Mouse (Mus musculus) T-helper 1 cell (primary cell): ENCODE measurements at regions not wholly inside any gene's neighbourhood (a gene's known extent, or its start where the extent isn't known, plus 50 kb on each side); places are given as distances from the start of the nearest gene placed in this dataset.

Experiments used
- in situ Hi-C: fragments of 300-600 bp; cut with MboI, MseI; formaldehyde crosslinking; loops from one replicate; pipeline ENCODE4 v1.15.1; 2025; ENCODE audit warnings: high pct_unique_total_duplicates

- in situ Hi-C loops, result no loop called here
These were observed 62.2 kb downstream of the Ttc32 start for GRCm38 (mm10) chr12:9091951-9092350.

GRCm38 (mm10) chr12:9095061-9095460 lies 65.3 kb downstream of the Ttc32 start:
- in situ Hi-C loops, result no loop called here

GRCm38 (mm10) chr12:9106416-9106815 lies 76.6 kb downstream of the Ttc32 start:
- in situ Hi-C loops, result loop anchor here (5.0 kb wide), 1 partner anchor 76 kb away; no protein-coding TSS in a partner anchor

- in situ Hi-C loops, result loop anchor here (5.0 kb wide), 1 partner anchor 72 kb away; no protein-coding TSS in a partner anchor
These were observed 80.0 kb downstream of the Ttc32 start for GRCm38 (mm10) chr12:9109806-9110205.

GRCm38 (mm10) chr12:9112161-9112674 lies 82.4 kb downstream of the Ttc32 start:
- in situ Hi-C loops, result no loop called here

DNA sequence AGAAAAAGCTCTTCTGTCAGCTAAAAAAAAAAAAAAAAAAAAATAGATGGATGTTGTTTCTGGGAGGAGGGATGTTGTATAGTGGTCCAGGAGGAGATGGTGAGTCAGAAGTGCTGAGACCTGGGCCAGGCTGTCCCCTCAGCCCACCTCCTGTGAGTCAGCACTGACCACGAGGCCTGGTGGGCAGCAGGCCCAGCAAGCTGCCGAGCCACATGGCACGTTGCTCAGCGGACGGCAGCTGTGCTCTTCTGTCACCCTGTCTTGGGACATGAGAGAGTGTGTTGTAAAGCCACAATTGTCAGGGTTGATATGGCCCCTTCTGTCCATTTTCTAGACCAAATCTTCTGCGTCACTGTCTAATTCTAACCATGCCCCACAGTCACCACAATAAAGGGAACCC lies 83.9 kb downstream of the Ttc32 start:
- in situ Hi-C loops, result no loop called here

DNA sequence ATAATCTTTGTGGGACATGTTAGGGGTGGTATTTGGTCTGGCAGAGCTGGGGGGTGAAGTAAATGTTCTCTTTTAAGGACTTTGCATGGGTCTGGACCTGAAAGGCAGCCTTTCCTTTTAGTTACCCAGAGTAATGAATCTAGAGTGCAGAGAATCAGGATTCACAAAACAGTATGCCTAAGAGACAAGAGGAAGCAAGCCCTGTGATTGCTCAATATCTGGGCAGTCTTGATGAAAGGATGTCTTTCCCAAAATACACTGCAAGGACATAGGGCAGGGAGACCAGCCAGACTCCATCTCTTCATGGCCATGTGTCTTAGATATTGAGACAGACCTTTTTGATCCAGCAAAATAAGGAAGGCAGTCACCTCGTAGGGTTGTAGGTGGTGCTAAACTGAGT lies 84.3 kb downstream of the Ttc32 start:
- in situ Hi-C loops, result no loop called here

GRCm38 (mm10) chr12:9118576-9118975 lies 88.8 kb downstream of the Ttc32 start:
- in situ Hi-C loops, result no loop called here

GRCm38 (mm10) chr12:9127931-9128550 lies 98.2 kb downstream of the Ttc32 start:
- in situ Hi-C loops, result no loop called here

DNA sequence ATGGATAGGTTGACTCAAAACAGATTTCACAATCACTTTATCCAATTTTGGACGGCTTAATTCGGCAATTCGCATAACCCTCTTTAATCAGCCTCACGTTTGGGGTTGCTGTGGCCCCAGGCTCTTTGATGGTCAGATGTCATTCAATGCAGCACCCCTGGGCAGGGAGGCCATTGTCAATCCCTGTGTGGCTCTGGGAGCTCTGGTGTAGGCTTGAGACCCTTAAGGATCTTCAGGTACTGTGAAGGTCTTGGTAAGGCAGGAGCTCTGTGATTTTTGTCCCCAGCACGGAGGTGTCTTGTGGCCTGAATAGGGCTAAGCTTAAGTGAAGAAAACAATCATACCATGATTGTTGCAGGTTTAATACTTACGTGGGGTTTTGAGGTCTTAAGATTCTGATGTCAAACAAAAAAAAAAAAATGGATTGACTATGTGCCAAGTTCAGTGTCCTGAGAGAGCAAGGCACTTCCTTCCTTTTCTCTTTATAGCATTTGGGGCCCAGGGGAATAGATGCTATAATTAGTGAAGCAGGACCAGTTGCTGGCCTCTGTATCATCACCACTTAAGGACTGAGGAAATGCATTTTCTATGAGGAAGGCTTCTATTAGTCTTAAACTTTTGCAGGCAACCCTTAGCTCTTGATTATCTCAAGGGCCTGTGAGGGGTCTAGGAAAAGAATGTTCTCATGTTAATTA lies 98.9 kb downstream of the Ttc32 start:
- in situ Hi-C loops, result no loop called here

- in situ Hi-C loops, result no loop called here
These were observed 102.8 kb downstream of the Ttc32 start for GRCm38 (mm10) chr12:9132621-9133020.

DNA sequence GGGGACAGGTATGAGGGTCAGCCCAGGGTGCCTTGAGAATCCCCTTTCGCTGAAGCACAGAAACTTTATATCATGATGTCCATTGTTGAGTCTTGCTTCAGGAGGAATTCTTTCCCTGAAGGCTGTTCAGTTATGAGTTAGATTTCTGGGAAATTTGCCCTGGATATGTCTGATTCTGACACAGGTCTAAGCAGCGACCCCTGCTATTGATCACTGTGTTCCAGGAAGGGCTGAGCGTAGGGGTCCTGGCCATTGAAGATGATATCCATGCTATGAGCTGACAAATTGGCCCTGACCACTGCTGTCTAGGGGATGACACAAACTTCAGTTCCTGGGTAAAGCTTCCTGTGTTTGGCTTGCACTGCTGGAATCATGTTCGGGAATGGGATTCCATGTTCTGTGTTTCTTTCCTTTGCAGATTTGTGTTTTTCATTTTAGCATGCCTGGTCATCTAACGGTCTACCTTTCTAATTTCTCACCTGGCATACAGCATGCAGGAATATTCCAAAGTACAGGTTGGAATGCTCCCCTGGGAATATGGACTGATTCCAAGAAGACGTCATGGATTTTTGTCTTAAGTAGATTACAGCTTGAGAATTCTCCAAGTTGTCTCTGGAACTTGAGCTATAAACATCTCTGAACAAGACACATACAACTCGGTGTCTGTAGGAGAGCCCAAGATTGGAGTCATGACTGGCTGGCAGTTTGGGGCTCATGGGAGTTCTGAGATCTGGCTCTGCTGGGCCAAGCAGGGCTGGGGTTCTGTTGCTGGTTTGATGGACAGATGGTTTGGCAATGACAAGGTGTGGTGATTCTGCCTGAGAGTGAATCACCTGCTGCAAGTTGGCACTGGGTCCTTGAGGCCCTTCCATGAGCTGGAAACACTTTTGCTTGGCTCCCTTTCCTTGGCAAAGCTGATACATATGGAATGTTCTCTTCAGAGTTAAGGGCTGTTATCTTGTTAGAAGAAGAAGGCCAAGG lies 104.4 kb downstream of the Ttc32 start:
- in situ Hi-C loops, result no loop called here

GRCm38 (mm10) chr12:9151001-9151400 lies 121.2 kb downstream of the Ttc32 start:
- in situ Hi-C loops, result no loop called here

DNA sequence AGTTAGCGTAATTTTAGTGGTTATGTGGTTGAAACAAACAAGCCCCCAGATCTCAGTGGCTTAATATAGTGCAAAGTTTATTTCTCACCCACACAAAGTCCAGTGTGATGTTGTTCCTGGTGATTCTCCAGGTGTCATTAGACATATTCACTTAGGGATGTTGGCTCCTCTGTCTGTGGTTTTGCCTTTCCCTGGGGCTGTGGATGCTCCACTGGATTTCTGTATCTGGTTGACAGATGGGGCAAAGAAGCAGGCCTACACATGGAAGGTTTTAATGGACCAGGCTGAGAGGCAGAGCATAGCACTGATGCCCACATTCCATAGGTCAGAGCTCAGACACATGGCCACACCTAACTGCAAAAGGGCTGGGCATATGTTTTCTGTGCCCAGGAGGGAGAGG lies 121.6 kb downstream of the Ttc32 start:
- in situ Hi-C loops, result no loop called here

DNA sequence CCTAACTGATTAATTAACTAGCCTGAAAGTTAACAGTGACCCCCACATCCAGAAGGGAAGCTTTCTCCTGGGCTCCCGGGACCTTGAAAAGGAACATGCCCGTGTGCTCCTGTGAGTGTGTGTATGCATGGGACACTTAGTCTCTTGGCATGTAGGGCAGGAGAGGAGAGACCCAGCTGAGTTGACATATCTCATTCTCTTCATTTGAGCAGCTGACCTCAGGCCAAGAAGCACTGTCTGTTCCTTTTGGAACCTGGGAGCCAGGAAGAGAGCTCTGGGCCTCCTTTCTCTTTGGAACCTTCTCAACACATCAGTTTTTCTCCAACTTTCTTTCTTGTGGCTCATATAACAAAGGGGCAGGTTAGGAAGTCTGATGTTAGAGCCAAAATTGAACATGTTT lies 124.7 kb downstream of the Ttc32 start:
- in situ Hi-C loops, result no loop called here

DNA sequence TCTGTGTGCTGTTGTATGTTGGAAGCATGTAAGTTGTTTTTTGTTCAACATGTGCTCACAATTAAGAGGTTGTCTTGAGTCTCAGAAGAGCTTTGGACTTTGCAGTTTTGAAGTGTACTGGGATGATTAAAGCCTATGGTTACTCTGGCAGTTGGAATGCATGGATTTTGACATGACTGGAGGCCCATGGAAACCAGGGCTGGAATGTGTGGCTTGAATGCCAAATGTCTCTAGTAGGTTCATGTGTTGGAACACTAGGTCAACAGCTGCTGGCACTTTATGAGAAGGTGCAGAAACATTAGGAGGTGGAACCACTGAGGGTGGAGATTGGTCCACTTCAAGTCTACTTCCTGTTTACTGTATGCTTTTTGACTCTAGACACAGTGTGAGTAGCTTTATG lies 127.0 kb downstream of the Ttc32 start:
- in situ Hi-C loops, result no loop called here

DNA sequence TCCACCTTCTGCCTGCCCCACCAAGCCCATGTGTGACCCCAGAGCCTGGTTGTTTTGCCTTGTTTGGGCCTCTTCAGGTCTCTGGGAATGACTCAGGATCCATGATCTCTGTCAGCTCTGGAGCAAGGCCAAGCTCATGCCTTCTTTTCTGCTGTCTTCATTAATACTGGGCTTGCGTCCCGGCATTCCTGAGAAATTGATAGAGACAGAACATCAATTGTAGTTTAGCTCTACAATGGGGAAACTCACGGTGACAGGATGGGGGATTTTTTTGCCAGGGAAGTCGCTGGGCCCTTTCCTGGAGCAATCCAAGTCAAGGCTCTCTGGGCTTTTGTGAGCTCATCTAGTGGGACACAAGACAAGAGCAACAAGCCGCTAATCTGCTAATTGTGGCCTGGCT lies 129.0 kb downstream of the Ttc32 start:
- in situ Hi-C loops, result no loop called here

GRCm38 (mm10) chr12:9165367-9165940 lies 135.7 kb downstream of the Ttc32 start:
- in situ Hi-C loops, result no loop called here

DNA sequence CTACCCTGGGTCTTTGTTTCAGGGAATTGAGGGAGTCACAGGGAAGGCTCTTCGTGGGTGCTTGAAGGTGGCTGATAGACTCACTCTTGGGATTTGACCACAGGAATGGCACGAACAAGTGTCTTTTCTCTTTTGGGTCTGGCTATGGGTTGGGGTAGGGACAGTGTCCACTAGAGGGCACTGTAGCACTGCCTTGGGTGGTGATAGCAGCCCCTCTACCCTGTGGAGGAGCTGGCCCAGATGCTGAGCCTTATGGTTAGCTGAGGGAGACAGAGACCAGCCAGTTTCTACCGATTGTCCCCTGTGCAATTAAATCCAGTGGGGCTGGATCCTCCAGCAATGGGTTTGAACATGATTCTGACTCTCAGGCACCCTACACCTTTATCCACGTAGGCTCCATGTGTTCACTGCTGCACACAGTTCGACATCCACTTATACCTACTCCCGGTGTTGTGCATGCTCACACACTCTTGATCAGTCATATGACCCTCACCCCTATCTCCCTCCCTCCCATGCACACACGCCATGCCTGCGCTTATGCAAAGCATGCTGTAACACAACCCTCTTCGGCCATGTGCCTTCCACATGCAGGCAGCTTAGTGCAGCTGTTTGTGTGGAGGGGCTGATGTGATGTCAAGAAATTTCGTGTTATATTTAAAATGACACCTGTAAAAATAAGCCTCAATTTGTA lies 136.6 kb downstream of the Ttc32 start:
- in situ Hi-C loops, result no loop called here

DNA sequence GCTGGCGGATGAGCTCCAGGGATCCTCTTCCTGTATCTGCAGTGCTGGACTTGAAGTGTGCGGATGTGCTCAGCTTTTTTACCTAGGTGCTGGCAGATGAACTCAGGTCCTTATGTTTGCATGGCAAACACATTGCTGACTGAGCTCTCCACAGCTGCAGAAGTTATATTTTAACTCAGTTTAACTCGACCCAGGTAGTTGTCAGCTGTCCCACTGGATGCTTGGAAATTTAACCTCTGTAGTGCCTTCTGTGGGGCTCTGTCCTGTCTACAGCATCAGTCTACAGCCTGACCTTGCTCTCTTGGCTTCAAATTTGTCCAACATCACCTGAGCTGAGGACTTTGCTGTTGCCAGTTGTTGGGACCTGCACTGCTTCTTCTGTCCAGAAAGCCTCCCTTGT lies 139.2 kb downstream of the Ttc32 start:
- in situ Hi-C loops, result no loop called here

DNA sequence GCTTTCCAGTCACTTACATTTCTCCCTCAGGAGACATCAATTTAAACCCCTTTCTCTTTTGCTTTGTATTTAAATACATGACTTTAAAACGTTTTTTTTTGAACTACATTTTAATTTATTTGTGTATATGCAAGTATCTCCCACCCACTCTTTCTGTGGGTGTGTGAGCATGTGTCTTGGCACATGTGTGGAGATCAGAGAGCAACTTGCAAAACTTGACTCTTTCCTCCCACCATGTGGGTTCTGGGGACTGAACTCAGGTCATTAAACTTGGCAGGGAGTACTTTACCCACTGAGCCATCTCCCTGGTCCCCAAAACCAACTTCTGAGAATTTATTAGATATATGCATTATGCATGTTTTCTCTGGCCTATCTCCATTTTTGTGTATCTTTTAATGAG lies 143.9 kb downstream of the Ttc32 start:
- in situ Hi-C loops, result no loop called here
